Mouse (Mus musculus): ENCODE measurements around the gene Itpripl2.

- TF ChIP-seq CTCF (IDR thresholded peaks at IDR 0.05), result no peak
- TF ChIP-seq EP300 (IDR thresholded peaks at IDR 0.05; ENCODE audit: insufficient read depth, low read depth, low read length), result no peak
- no peak for TF ChIP-seq POLR2A (IDR thresholded peaks at IDR 0.05; ENCODE audit: insufficient read depth, low read depth, low read length)
Observed at GRCm38 (mm10) chr7:118519661-118520060, 27.9 kb upstream of the Itpripl2 start.
